Mouse (Mus musculus) stomach, embryonic 14.5 days (tissue): Measurements from ENCODE around the gene Zkscan17. TPM values are rescaled to one million over a fixed set of nuclear protein-coding genes. Genes with fewer than 3 reads are reported as not detected.

Experiments used
- ATAC-seq: fragments of 200-750 bp; cut with Nextera tagmentation; 2 replicates; pipeline ENCODE4 v1.8.0; 2017; ENCODE audit warnings: low read depth, moderate TSS enrichment; ENCODE audit not compliant: insufficient number of reproducible peaks, insufficient read depth, low FRiP score
- H3K27ac ChIP-seq: fragments of 300-500 bp; sonication (generic); 2 replicates; pipeline ENCODE4 v1.5.1; 2014; ENCODE audit warnings: mild to moderate bottlenecking, low read length, moderate library complexity, mixed read lengths
- H3K27me3 ChIP-seq: fragments of 300-500 bp; sonication (generic); 2 replicates; pipeline ENCODE4 v1.6.1; 2014; ENCODE audit warnings: low read length, control low read depth, mixed read lengths; ENCODE audit not compliant: control insufficient read depth, insufficient read depth
- H3K36me3 ChIP-seq: fragments of 300-500 bp; sonication (generic); 2 replicates; pipeline ENCODE4 v1.6.1; 2014; ENCODE audit warnings: mild to moderate bottlenecking, control low read depth, low read length, moderate library complexity, mixed read lengths; ENCODE audit not compliant: control insufficient read depth, insufficient read depth
- H3K4me1 ChIP-seq: fragments of 300-500 bp; sonication (generic); 2 replicates; pipeline ENCODE4 v1.6.1; 2014; ENCODE audit warnings: low read length, control low read depth, mixed read lengths; ENCODE audit not compliant: control insufficient read depth, insufficient read depth
- H3K4me2 ChIP-seq: fragments of 300-500 bp; sonication (generic); replicated peaks from 2 replicates; pipeline ENCODE4 v1.6.1; 2014; ENCODE audit warnings: low read depth, low read length, control low read depth
- H3K4me3 ChIP-seq: fragments of 300-500 bp; sonication (generic); 2 replicates; pipeline ENCODE4 v1.5.1; 2014; ENCODE audit warnings: low read depth, low read length, control low read depth
- H3K9ac ChIP-seq: fragments of 300-500 bp; sonication (generic); replicated peaks from 2 replicates; pipeline ENCODE4 v1.6.1; 2014; ENCODE audit warnings: low read depth, mild to moderate bottlenecking, control low read depth, low read length, moderate library complexity, mixed read lengths
- H3K9me3 ChIP-seq: fragments of 300-500 bp; sonication (generic); 2 replicates; pipeline ENCODE4 v1.6.1; 2016; ENCODE audit warnings: low read depth, low read length, control low read depth; ENCODE audit not compliant: control insufficient read depth
- WGBS: fragments of 180-500 bp; shearing (Covaris S2); extraction: QIAGEN DNeasy Blood & Tissue Kit; methylation state at CpG from one replicate; pipeline ENCODE4 v1.1.7; 2014; 5-methylcytosine and 5-hydroxymethylcytosine counted together
- polyA plus RNA-seq: library from polyadenylated mRNA; unstranded; fragments of >200 nt; fragmentation: Nextera tagmentation; extraction: Ambion mirVana; gene quantifications from 2 replicates; pipeline ENCODE4 v1.2.1, GENCODE M21; 2014

Gene Zkscan17
- polyA plus RNA-seq, 1 experiment from 2014 or later: 20.9 TPM

GRCm38 (mm10) chr11:59530870-59531535 lies 4.5 kb upstream of the Zkscan17 start:
- H3K4me1 ChIP-seq: no peaks in the 10 kb centered on the region
- H3K4me2 ChIP-seq: no peak overlapping the region
- no peaks in the 10 kb centered on the region for H3K36me3 ChIP-seq
- H3K27ac ChIP-seq: no peak overlapping the region
- no peak overlapping the region for H3K9ac ChIP-seq
- H3K9me3 ChIP-seq: no peaks in the 10 kb centered on the region
- 57% methylated on average over 6 of the region's 6 CpGs for WGBS
- H3K4me3 ChIP-seq: no peak overlapping the region
- H3K27me3 ChIP-seq: no peaks in the 10 kb centered on the region
- ATAC-seq: no peak

- no peaks in the 10 kb centered on the region for H3K9me3 ChIP-seq
- H3K4me3 ChIP-seq: no peak overlapping the region
- no peaks in the 10 kb centered on the region for H3K36me3 ChIP-seq
- H3K4me1 ChIP-seq: no peaks in the 10 kb centered on the region
- ATAC-seq: no peak
- no peaks in the 10 kb centered on the region for H3K27me3 ChIP-seq
- no peak overlapping the region for H3K4me2 ChIP-seq
- WGBS: 73% methylated on average over 5 of the region's 5 CpGs
- H3K9ac ChIP-seq: no peak overlapping the region
- H3K27ac ChIP-seq: no peak overlapping the region
Observed at GRCm38 (mm10) chr11:59530221-59530620, 3.7 kb upstream of the Zkscan17 start.

DNA sequence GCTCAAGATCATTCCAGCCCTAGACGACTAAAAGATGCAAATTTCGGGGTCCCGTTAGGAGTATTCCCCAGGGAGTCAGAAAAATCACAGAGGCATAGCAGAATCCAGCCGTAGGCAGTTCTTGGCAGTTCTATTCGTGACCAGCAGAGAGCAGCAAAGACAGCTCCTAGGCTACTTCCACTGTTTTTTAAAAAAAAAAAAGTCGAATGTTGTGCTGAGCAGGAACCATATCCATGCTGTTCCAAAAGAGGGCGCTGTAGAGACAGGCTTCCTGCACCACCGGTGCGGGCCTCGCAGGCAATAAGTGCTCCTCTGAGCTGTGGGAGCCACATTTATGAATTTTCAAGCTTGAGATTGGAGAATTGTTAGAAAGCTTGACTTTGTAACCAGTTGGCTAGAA lies 1.3 kb downstream of the Zkscan17 start:
- Histone ChIP-seq H3K27ac (no peak overlapping the region), H3K4me2 (no peak overlapping the region)
- no peak for ATAC-seq

GRCm38 (mm10) chr11:59524150-59524549 lies 2.4 kb downstream of the Zkscan17 start:
- Histone ChIP-seq H3K27ac (no peak overlapping the region), H3K9ac (no peak overlapping the region), H3K36me3 (no peaks in the 10 kb centered on the region), H3K9me3 (no peaks in the 10 kb centered on the region), H3K27me3 (no peaks in the 10 kb centered on the region), H3K4me2 (no peak overlapping the region), H3K4me1 (no peaks in the 10 kb centered on the region), H3K4me3 (no peak overlapping the region)
- 97% methylated on average over 2 of the region's 2 CpGs for WGBS
- ATAC-seq: no peak

More for the DNA sequence above, 1.3 kb downstream of the Zkscan17 start:
- H3K9me3 ChIP-seq: no peaks in the 10 kb centered on the region
- H3K9ac ChIP-seq: no peak overlapping the region
- H3K4me3 ChIP-seq: no peak overlapping the region
- no peaks in the 10 kb centered on the region for H3K27me3 ChIP-seq
- H3K36me3 ChIP-seq: no peaks in the 10 kb centered on the region
- WGBS: 10% methylated on average over 10 of the region's 10 CpGs
- no peaks in the 10 kb centered on the region for H3K4me1 ChIP-seq

DNA sequence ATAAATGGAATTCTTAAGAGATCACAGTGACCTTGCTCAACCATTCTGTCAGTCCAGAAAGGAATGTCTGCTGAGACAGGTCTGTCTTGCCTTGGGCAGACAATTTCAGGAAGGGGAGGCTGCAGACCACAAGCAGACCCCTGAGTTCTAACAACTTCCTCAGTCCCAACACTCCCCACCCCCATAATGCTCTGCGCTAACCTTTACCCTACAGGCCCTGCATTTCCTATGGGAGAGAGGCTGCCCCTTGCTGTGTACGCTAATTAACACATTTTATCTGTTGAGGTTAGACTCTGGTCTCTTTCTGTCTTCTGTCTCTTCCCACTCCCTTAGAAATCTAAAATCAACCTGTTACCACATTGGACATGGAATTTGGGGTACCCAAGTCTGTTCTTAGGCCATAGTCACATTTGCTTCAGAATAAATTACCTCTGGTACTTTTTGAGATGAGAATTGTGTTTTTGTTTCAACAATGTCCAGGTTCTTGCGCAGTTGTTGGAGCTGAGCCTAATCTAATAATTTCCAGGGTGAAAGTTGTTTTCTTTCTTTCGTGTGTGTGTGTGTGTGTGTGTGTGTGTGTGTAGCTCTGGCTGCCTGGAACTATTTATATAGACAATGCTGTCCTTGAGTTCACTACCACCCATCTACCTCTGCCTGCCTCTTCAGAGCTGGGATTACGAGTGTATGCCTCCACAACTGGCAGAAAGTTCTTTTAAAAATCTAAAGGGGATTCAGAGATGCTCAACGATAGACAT lies 6.6 kb downstream of the Zkscan17 start:
- Histone ChIP-seq H3K4me2 (no peak overlapping the region), H3K27ac (peak overlapping the region; percentile 61; the same call in 1 of the 2 replicates), H3K9me3 (no peaks in the 10 kb centered on the region), H3K27me3 (no peaks in the 10 kb centered on the region), H3K4me1 (0 out of 2 replicates have a peak, but pooled peaks cover 2% of the 10 kb centered on the region), H3K9ac (no peak overlapping the region), H3K36me3 (no peaks in the 10 kb centered on the region), H3K4me3 (no peak overlapping the region)
- ATAC-seq: no peak
- 70% methylated on average over 6 of the region's 6 CpGs for WGBS

- Histone ChIP-seq H3K9ac (no peak overlapping the region), H3K4me2 (no peak overlapping the region), H3K4me3 (no peak overlapping the region), H3K9me3 (no peaks in the 10 kb centered on the region), H3K27me3 (no peaks in the 10 kb centered on the region), H3K27ac (no peak overlapping the region), H3K36me3 (no peaks in the 10 kb centered on the region), H3K4me1 (0 out of 2 replicates have a peak, but pooled peaks cover 2% of the 10 kb centered on the region)
- WGBS: 51% methylated on average over 10 of the region's 10 CpGs
- ATAC-seq: no peak
Observed at GRCm38 (mm10) chr11:59518226-59518625, 8.3 kb downstream of the Zkscan17 start.

DNA sequence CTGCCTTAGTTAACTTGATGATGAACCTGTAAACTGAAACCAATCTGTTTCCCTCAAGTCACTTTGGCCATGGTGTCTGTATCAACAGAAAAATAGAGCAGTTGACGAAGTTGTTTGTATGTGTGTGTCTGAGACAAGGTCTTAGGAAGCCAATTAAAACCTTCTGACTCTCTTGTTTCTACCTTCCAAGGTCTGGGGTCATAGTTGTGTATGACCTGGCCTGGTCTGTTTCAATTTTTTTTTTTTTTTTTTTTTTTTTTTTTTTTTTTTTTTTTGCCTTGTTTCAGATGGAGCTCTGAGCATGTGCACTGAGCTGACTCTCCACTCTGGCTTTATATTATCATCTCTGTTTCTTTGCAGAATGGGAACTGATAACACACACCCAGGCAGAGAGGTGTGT lies 9.1 kb downstream of the Zkscan17 start:
- Histone ChIP-seq H3K27me3 (no peaks in the 10 kb centered on the region), H3K4me3 (no peak overlapping the region), H3K4me2 (no peak overlapping the region), H3K36me3 (no peaks in the 10 kb centered on the region), H3K9me3 (no peaks in the 10 kb centered on the region), H3K9ac (no peak overlapping the region), H3K27ac (no peak overlapping the region), H3K4me1 (0 out of 2 replicates have a peak, but pooled peaks cover 2% of the 10 kb centered on the region)
- ATAC-seq: no peak
- 98% methylated on average over 1 of the region's 1 CpGs for WGBS

DNA sequence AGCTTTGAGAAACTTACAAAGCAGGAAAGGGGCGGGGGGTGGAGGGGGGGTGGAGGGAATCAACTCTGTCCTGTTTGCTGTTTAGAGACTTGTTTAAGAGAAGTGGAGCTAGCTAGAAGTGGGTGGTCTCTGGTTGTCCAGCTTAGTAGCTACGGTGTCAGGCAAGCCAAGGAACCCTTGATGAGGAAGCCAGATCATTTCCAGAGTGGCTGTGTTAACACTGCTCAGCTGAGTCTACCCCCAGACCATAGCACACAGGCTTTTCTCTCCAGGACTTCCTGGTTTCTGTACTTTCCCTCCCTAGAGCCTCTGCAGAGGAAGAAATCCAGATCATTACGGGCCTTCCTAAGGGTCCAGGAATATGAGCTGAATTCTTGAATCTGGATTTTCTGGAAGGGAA lies 11.8 kb downstream of the Zkscan17 start:
- Histone ChIP-seq H3K9ac (no peak overlapping the region), H3K4me3 (no peak overlapping the region), H3K27me3 (no peaks in the 10 kb centered on the region), H3K27ac (no peak overlapping the region), H3K36me3 (peaks cover 5% of the 10 kb centered on the region; the same call in 1 of the 2 replicates), H3K4me1 (0 out of 2 replicates have a peak, but pooled peaks cover 2% of the 10 kb centered on the region), H3K4me2 (no peak overlapping the region), H3K9me3 (no peaks in the 10 kb centered on the region)
- no peak for ATAC-seq
- 67% methylated on average over 3 of the region's 3 CpGs for WGBS
